Mouse (Mus musculus) neural tube, embryonic 13.5 days (tissue): Measurements from ENCODE around the gene F11. TPM values are rescaled to one million over a fixed set of nuclear protein-coding genes. Genes with fewer than 3 reads are reported as not detected.

Source experiments
- ATAC-seq: fragments of 200-750 bp; cut with Nextera tagmentation; 2 replicates; pipeline ENCODE4 v1.8.0; 2017; ENCODE audit warnings: low read depth, mild to moderate bottlenecking, moderate TSS enrichment, moderate library complexity
- H3K27ac ChIP-seq: fragments of 300-500 bp; sonication (generic); replicated peaks from 2 replicates; pipeline ENCODE4 v1.5.1; 2015; ENCODE audit warnings: moderate library complexity, mild to moderate bottlenecking, inconsistent platforms
- H3K27me3 ChIP-seq: fragments of 300-500 bp; sonication (generic); 2 replicates; pipeline ENCODE4 v1.6.1; 2015; ENCODE audit warnings: mild to moderate bottlenecking, inconsistent platforms
- H3K36me3 ChIP-seq: fragments of 300-500 bp; sonication (generic); 2 replicates; pipeline ENCODE4 v1.6.1; 2015; ENCODE audit warnings: mild to moderate bottlenecking, inconsistent platforms
- H3K4me1 ChIP-seq: fragments of 300-500 bp; sonication (generic); replicated peaks from 2 replicates; pipeline ENCODE4 v1.6.1; 2015; ENCODE audit warnings: inconsistent platforms
- H3K4me2 ChIP-seq: fragments of 300-500 bp; sonication (generic); 2 replicates; pipeline ENCODE4 v1.6.1; 2015; ENCODE audit warnings: inconsistent platforms, mild to moderate bottlenecking, moderate library complexity
- H3K4me3 ChIP-seq: fragments of 300-500 bp; sonication (generic); 2 replicates; pipeline ENCODE4 v1.5.1; 2015; ENCODE audit warnings: mild to moderate bottlenecking, inconsistent platforms
- H3K9ac ChIP-seq: fragments of 300-500 bp; sonication (generic); 2 replicates; pipeline ENCODE4 v1.6.1; 2015; ENCODE audit warnings: moderate library complexity, mild to moderate bottlenecking, inconsistent platforms
- H3K9me3 ChIP-seq: fragments of 300-500 bp; sonication (generic); 2 replicates; pipeline ENCODE4 v1.6.1; 2016; ENCODE audit warnings: inconsistent platforms
- WGBS: fragments of 180-500 bp; shearing (Covaris S2); methylation state at CpG from one replicate; pipeline ENCODE4 v1.1.7; 2015; 5-methylcytosine and 5-hydroxymethylcytosine counted together
- polyA plus RNA-seq: library from polyadenylated mRNA; unstranded; fragments of >200 nt; fragmentation: Nextera tagmentation; extraction: Ambion mirVana; gene quantifications from 2 replicates; pipeline ENCODE4 v1.2.1, GENCODE M21; 2015

Gene F11
- polyA plus RNA-seq, 1 experiment from 2014 or later = not detected

DNA sequence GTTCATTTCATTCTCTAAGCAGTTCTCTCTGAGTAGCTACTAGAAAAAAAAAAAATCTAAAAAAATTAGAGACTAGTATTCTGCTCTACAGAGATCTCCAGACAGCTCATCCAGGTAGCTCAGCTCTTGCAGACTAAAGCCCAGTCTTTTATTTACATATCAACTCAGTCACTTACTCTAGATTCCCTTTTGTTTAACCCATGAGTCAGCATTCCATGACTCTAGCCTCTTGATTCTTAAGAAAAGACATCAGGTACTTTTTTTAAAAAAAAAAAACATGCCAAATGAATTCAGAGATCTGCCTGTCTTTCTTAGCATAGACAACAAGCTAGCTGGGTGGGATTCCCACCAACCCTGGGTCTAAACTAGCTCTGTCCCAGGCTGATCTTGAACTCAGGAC lies 6.7 kb upstream of the F11 start:
- ATAC-seq = no peak
- no peak overlapping the region for H3K27ac ChIP-seq
- H3K4me2 ChIP-seq = no peak overlapping the region
- H3K36me3 ChIP-seq = no peaks in the 10 kb centered on the region
- H3K4me3 ChIP-seq = no peak overlapping the region
- no peaks in the 10 kb centered on the region for H3K9me3 ChIP-seq
- H3K4me1 ChIP-seq = no peaks in the 10 kb centered on the region
- no peak overlapping the region for H3K9ac ChIP-seq
- H3K27me3 ChIP-seq = no peaks in the 10 kb centered on the region

DNA sequence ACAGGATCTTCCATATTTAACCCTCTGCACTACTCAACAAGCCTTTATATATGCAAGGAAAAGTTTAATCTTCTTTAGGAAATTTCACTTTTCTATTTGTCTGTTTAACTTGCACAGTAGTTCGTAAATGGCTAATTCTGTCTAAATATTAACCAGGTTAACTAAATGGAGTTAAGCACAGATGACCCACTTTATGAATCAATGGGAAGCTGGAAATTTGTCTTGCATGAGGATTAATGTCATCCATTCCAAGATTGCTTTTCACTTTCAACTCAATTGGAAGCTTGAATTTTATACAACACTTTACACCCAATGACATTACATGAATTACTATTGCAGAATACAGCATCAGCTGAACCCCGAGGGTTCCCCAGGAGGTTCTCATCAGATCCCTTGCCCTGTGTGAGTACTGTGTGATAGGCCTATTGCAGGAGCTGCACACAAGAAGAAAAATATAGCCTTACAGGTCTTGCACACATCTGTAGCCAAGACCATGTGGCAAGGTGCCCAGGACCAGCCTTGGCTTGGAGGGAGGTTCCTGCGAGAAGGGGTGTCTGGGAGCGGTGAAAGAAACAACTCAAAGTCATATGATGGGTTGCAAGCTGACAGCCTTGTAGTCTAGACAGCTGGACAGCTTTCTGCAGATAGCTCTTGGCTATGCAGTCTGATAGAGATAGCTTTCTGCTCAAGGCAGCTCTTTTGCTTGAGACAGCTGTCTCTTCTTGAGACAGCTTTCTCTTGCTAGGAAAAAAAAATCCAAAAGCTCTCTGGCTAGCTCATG lies 6.0 kb upstream of the F11 start:
- no peaks in the 10 kb centered on the region for H3K36me3 ChIP-seq
- no peaks in the 10 kb centered on the region for H3K27me3 ChIP-seq
- H3K4me1 ChIP-seq = no peaks in the 10 kb centered on the region
- H3K9me3 ChIP-seq = no peaks in the 10 kb centered on the region
- no peak overlapping the region for H3K9ac ChIP-seq
- no peak overlapping the region for H3K4me3 ChIP-seq
- H3K27ac ChIP-seq = no peak overlapping the region
- H3K4me2 ChIP-seq = no peak overlapping the region
- 86% methylated on average over 4 of the region's 4 CpGs for WGBS
- ATAC-seq = no peak

GRCm38 (mm10) chr8:45266993-45267392 lies 5.2 kb upstream of the F11 start:
- Histone ChIP-seq H3K4me3 (no peak overlapping the region), H3K36me3 (no peaks in the 10 kb centered on the region), H3K27me3 (no peaks in the 10 kb centered on the region), H3K4me2 (no peak overlapping the region), H3K27ac (no peak overlapping the region), H3K9ac (no peak overlapping the region), H3K9me3 (no peaks in the 10 kb centered on the region), H3K4me1 (no peaks in the 10 kb centered on the region)
- ATAC-seq = no peak
- WGBS = 69% methylated on average over 8 of the region's 8 CpGs

- 88% methylated on average over 4 of the region's 4 CpGs for WGBS
- H3K4me3 ChIP-seq = no peak overlapping the region
- no peak overlapping the region for H3K9ac ChIP-seq
Measured at GRCm38 (mm10) chr8:45264918-45265317, 3.1 kb upstream of the F11 start.

GRCm38 (mm10) chr8:45262851-45263250 lies 1.0 kb upstream of the F11 start:
- H3K9ac ChIP-seq = no peak overlapping the region
- H3K36me3 ChIP-seq = no peaks in the 10 kb centered on the region
- H3K4me3 ChIP-seq = no peak overlapping the region
- no peak for ATAC-seq
- WGBS = 87% methylated on average over 3 of the region's 3 CpGs
- no peaks in the 10 kb centered on the region for H3K27me3 ChIP-seq
- H3K9me3 ChIP-seq = no peaks in the 10 kb centered on the region
- no peak overlapping the region for H3K4me2 ChIP-seq
- H3K4me1 ChIP-seq = no peaks in the 10 kb centered on the region
- H3K27ac ChIP-seq = no peak overlapping the region

More at GRCm38 (mm10) chr8:45264918-45265317, 3.1 kb upstream of the F11 start:
- Histone ChIP-seq H3K36me3 (no peaks in the 10 kb centered on the region), H3K27me3 (no peaks in the 10 kb centered on the region), H3K4me2 (no peak overlapping the region), H3K27ac (no peak overlapping the region), H3K9me3 (no peaks in the 10 kb centered on the region), H3K4me1 (no peaks in the 10 kb centered on the region)
- ATAC-seq = no peak

- 75% methylated on average over 8 of the region's 8 CpGs for WGBS
- Histone ChIP-seq H3K9ac (no peak overlapping the region), H3K27ac (no peak overlapping the region), H3K9me3 (no peaks in the 10 kb centered on the region), H3K4me1 (no peaks in the 10 kb centered on the region), H3K4me2 (no peak overlapping the region), H3K36me3 (no peaks in the 10 kb centered on the region), H3K4me3 (no peak overlapping the region), H3K27me3 (no peaks in the 10 kb centered on the region)
- no peak for ATAC-seq
Measured at GRCm38 (mm10) chr8:45258421-45258820, 3.4 kb downstream of the F11 start.

DNA sequence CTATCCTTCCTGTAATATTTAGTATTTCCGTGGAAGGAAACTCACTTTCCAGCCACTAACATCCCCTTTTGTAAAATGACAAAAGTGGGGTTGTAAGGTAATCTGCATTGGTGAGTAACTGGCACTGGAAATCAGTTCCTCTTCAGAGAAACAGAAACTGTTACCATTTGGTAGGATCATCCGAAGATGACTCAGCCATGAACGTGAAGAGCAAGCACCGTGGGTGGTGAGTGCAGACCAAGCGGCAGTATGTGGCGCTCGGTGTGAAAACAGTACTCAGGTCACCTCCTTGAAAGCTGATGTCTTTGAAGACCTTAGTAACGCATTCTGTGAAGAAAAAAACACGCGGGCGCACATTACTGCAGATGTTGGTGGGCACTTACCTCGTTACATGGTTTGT lies 6.8 kb downstream of the F11 start:
- H3K4me3 ChIP-seq = no peak overlapping the region
- H3K4me1 ChIP-seq = no peaks in the 10 kb centered on the region
- no peaks in the 10 kb centered on the region for H3K27me3 ChIP-seq
- no peak overlapping the region for H3K9ac ChIP-seq
- WGBS = 78% methylated on average over 12 of the region's 12 CpGs
- no peak overlapping the region for H3K4me2 ChIP-seq
- H3K36me3 ChIP-seq = no peaks in the 10 kb centered on the region
- ATAC-seq = no peak
- no peak overlapping the region for H3K27ac ChIP-seq
- no peaks in the 10 kb centered on the region for H3K9me3 ChIP-seq

DNA sequence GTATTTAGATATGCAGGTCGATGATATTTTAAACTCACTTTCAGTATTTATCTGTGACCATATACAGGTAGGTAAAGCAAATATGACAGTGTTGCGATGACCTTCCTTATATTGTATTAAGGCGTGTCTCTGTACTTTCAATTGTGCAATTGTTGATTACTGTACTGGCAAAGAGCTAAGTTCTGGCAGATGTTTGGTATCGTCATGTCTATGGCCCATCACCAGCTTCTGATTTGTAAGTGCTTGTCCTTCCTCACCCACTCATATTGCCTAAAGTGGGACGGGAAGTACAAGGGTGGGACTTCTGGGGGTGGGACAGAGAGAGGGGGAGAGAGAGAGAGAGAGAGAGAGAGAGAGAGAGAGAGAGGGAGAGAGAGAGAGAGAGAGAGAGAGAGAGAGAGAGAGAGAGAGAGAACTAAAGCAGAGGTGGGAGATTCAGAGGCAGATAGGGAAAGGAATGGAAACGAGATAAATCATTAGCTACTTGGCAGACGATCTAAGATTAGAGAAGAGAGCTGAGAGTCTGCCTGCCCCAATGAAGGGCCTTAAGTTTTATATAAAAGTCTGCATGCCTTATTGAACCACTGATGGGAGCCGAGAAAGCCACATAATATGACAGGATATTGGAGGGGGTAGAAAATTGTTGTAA lies 7.5 kb downstream of the F11 start:
- no peak overlapping the region for H3K4me2 ChIP-seq
- H3K4me1 ChIP-seq = no peaks in the 10 kb centered on the region
- H3K27me3 ChIP-seq = no peaks in the 10 kb centered on the region
- ATAC-seq = no peak
- H3K9me3 ChIP-seq = no peaks in the 10 kb centered on the region
- WGBS = 86% methylated on average over 8 of the region's 8 CpGs
- H3K4me3 ChIP-seq = no peak overlapping the region
- no peaks in the 10 kb centered on the region for H3K36me3 ChIP-seq
- no peak overlapping the region for H3K27ac ChIP-seq
- H3K9ac ChIP-seq = no peak overlapping the region

- Histone ChIP-seq H3K36me3 (no peaks in the 10 kb centered on the region), H3K4me1 (no peaks in the 10 kb centered on the region), H3K4me2 (no peak overlapping the region), H3K9me3 (no peaks in the 10 kb centered on the region), H3K9ac (no peak overlapping the region), H3K27ac (no peak overlapping the region), H3K27me3 (no peaks in the 10 kb centered on the region), H3K4me3 (no peak overlapping the region)
- 92% methylated on average over 1 of the region's 1 CpGs for WGBS
- no peak for ATAC-seq
Measured at GRCm38 (mm10) chr8:45253586-45253985, 8.2 kb downstream of the F11 start.

DNA sequence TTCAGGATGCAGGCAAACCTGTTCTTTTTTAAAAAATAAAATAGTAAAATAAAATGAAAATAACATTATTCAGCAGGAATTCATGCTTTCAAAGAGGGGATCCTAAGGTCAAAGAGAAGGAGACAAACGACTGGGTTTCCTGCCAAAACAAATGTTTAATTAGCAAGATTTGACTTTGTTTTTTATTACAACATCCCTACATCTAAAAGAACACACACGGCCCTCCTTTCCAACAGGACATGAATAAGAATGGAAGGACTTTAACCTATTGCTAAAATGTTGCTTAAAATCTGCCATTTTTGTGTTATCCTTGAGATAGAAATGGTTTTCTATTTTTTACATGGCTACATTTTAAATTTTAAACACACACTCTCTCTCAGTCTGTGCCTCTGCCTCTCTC lies 8.7 kb downstream of the F11 start:
- WGBS = 72% methylated on average over 2 of the region's 2 CpGs
- no peaks in the 10 kb centered on the region for H3K4me1 ChIP-seq
- H3K9ac ChIP-seq = no peak overlapping the region
- no peak for ATAC-seq
- H3K4me3 ChIP-seq = no peak overlapping the region
- no peaks in the 10 kb centered on the region for H3K27me3 ChIP-seq
- no peaks in the 10 kb centered on the region for H3K36me3 ChIP-seq
- H3K4me2 ChIP-seq = no peak overlapping the region
- H3K9me3 ChIP-seq = no peaks in the 10 kb centered on the region
- no peak overlapping the region for H3K27ac ChIP-seq

DNA sequence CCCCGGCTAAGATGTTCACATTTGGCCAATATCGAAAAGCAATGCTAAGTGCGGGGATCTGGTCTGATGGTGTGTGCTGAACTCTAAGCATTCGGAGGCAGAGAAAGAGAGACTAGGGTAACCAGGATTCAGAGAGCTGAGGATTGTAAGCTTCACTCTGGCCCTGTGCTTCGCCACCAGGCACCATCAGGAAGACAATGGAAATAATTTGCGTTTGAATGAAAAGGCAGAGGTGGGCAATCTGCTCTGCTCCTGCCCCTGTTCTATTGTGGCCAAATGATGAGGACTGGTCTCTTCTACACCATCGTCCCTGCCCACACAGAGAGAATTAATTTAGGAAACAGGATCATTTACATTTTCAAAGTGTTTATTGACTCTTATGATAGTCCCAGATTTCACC lies 15.5 kb downstream of the F11 start:
- no peak overlapping the region for H3K27ac ChIP-seq
- H3K4me2 ChIP-seq = no peak overlapping the region
- no peaks in the 10 kb centered on the region for H3K36me3 ChIP-seq
- no peaks in the 10 kb centered on the region for H3K4me1 ChIP-seq
- no peaks in the 10 kb centered on the region for H3K9me3 ChIP-seq
- H3K4me3 ChIP-seq = no peak overlapping the region
- H3K9ac ChIP-seq = no peak overlapping the region
- WGBS = 29% methylated on average over 7 of the region's 7 CpGs
- no peak for ATAC-seq
- no peaks in the 10 kb centered on the region for H3K27me3 ChIP-seq

GRCm38 (mm10) chr8:45239363-45239762 lies 22.5 kb downstream of the F11 start:
- Histone ChIP-seq H3K9ac (no peak overlapping the region), H3K36me3 (no peaks in the 10 kb centered on the region), H3K9me3 (no peaks in the 10 kb centered on the region), H3K4me2 (no peak overlapping the region), H3K4me1 (peaks cover 9% of the 10 kb centered on the region), H3K27me3 (no peaks in the 10 kb centered on the region), H3K27ac (no peak overlapping the region), H3K4me3 (no peak overlapping the region)
- WGBS = 80% methylated on average over 8 of the region's 8 CpGs
- no peak for ATAC-seq

- Histone ChIP-seq H3K27ac (no peak overlapping the region), H3K4me1 (peaks cover 9% of the 10 kb centered on the region), H3K36me3 (no peaks in the 10 kb centered on the region), H3K4me3 (no peak overlapping the region), H3K9ac (no peak overlapping the region), H3K4me2 (no peak overlapping the region), H3K9me3 (no peaks in the 10 kb centered on the region), H3K27me3 (no peaks in the 10 kb centered on the region)
- WGBS = 33% methylated on average over 3 of the region's 3 CpGs
- ATAC-seq = no peak
Measured at GRCm38 (mm10) chr8:45238282-45238681, 23.5 kb downstream of the F11 start.
